Mouse (Mus musculus) small intestine, adult 2 months (tissue): Measurements from ENCODE around the gene Panx3. TPM values are rescaled to one million over a fixed set of nuclear protein-coding genes. Genes with fewer than 3 reads are reported as not detected.

Experiments
- H3K27ac ChIP-seq: fragments of 200-500 bp; 2 replicates; pipeline ENCODE4 v1.5.1; 2012; ENCODE audit warnings: low read depth, low read length, control low read depth, inconsistent platforms; ENCODE audit not compliant: insufficient read depth
- H3K27me3 ChIP-seq: fragments of 200-500 bp; 2 replicates; pipeline ENCODE4 v1.6.1; 2012; ENCODE audit warnings: mild to moderate bottlenecking, moderate library complexity, low read length, inconsistent platforms; ENCODE audit not compliant: control insufficient read depth, insufficient read depth
- H3K36me3 ChIP-seq: fragments of 200-500 bp; 2 replicates; pipeline ENCODE4 v1.6.1; 2012; ENCODE audit warnings: mild to moderate bottlenecking, low read length, control low read depth, inconsistent platforms; ENCODE audit not compliant: control insufficient read depth, insufficient read depth
- H3K4me1 ChIP-seq: fragments of 200-500 bp; 2 replicates; pipeline ENCODE4 v1.6.1; 2012; ENCODE audit warnings: low read length, inconsistent platforms, mixed read lengths; ENCODE audit not compliant: control insufficient read depth, insufficient read depth, insufficient read length
- H3K4me3 ChIP-seq: fragments of 200-500 bp; 2 replicates; pipeline ENCODE4 v1.5.1; 2012; ENCODE audit warnings: low read depth, mild to moderate bottlenecking, control low read depth, inconsistent platforms, low read length, moderate library complexity
- CTCF ChIP-seq: fragments of 200-500 bp; IDR thresholded peaks from 2 replicates; pipeline ENCODE4 v1.5.1; 2012; ENCODE audit warnings: low read depth, mild to moderate bottlenecking, control low read depth, inconsistent platforms, low read length, moderate library complexity, mixed read lengths; ENCODE audit not compliant: insufficient replicate concordance, insufficient read length; ENCODE audit errors: extremely low read depth
- POLR2A ChIP-seq: fragments of 200-500 bp; IDR thresholded peaks from 2 replicates; pipeline ENCODE4 v1.6.1; 2012; ENCODE audit warnings: low read depth, mild to moderate bottlenecking, control low read depth, inconsistent platforms, low read length, moderate library complexity
- WGBS: fragments of 180-500 bp; shearing (Covaris S2); methylation state at CpG from one replicate; pipeline ENCODE4 v1.1.7; 2018; 5-methylcytosine and 5-hydroxymethylcytosine counted together
- polyA plus RNA-seq: library from polyadenylated mRNA; depleted of rRNA; stranded (reverse); fragments of >200 nt; gene quantifications from 2 replicates; pipeline ENCODE4 v1.2.3, GENCODE M21; 2012; rRNA removed

Panx3 gene
- not detected in 2 replicates for polyA plus RNA-seq

- Histone ChIP-seq H3K4me3 (no peak within 1 kb of the TSS), H3K27me3 (no peaks in the 10 kb centered on the region), H3K27ac (no peak within 1 kb of the TSS), H3K4me1 (no peaks in the 10 kb centered on the region), H3K36me3 (no peaks in the 10 kb centered on the region)
- 51% methylated on average over 6 of the region's 6 CpGs for WGBS
- no peak for TF ChIP-seq POLR2A
- TF ChIP-seq CTCF, result no peak
Measured at GRCm38 (mm10) chr9:37669115-37669514, at the start of gene Panx3. Gene Panx3, minus strand, starts transcription at chr9:37669235.

DNA sequence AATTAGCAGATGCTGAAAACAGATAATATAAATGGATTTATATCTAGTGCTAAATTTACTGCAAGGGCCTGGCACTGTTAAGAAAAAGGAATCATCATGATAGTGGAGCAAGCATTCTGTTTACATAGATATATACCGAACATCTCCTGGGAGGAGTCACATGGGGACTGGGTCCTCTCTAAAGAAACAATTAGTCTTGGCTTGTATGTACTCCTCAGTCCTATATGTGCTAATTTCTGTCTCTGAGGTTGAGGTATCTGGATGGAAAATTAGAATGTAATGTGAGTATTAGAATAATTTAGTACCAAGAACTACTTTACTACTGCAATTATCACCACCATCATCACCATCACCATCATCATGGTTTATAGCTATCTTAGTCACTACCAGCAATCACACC, 47.1 kb upstream of the Panx3 start, which contains the start of gene Olfr160:
Olfr160 (minus strand) TSS at position 101 of the 400 bp plus-strand sequence.
- WGBS, result 72% methylated on average over 1 of the region's 1 CpGs
- no peaks in the 10 kb centered on the region for H3K4me1 ChIP-seq
- H3K36me3 ChIP-seq, result no peaks in the 10 kb centered on the region
- no peak for TF ChIP-seq POLR2A
- TF ChIP-seq CTCF, result no peak
- no peaks in the 10 kb centered on the region for H3K27me3 ChIP-seq
- H3K27ac ChIP-seq, result no peak within 1 kb of the TSS
- H3K4me3 ChIP-seq, result no peak within 1 kb of the TSS

DNA sequence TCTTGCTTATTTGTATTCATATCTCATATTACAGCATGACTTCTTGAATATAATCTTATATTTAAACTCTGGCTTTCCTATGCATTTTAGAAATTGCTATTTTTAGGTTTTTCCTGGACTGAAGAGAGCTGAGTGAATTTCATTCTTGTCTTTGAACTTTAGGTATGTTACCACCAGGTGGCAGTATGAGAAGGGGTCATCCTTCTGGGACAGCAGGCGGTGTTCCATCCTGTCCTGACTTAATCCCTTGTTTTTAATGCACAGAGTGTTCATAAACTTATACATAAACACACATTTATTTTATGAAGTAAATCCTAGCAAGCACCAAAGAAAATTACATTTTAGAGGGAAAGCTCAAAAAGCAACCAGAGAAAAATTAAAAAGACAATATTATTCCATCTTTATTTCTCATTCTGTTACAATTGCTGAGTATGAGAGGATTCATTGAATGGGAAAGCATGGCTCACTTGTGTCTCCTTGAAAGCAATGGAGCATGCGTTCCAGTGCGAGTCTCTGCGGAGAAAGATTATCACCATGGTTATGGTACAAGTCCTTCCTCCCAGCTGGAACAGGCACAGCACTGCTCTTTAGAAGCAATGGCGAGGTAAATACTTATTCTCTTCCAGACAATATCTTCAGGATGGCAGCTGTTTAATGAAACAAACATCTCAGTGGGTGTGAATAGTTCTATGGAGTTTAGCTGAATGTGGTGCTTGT, 21.1 kb upstream of the Panx3 start:
- H3K4me1 ChIP-seq, result no peaks in the 10 kb centered on the region
- no peaks in the 10 kb centered on the region for H3K36me3 ChIP-seq
- no peaks in the 10 kb centered on the region for H3K27me3 ChIP-seq
- H3K27ac ChIP-seq, result no peak overlapping the region
- WGBS, result 60% methylated on average over 5 of the region's 5 CpGs
- H3K4me3 ChIP-seq, result no peak overlapping the region
- no peak for TF ChIP-seq CTCF
- no peak for TF ChIP-seq POLR2A

- H3K27ac ChIP-seq, result no peak overlapping the region
- 43% methylated on average over 3 of the region's 3 CpGs for WGBS
- no peak overlapping the region for H3K4me3 ChIP-seq
- TF ChIP-seq CTCF (no peak), POLR2A (no peak)
- no peaks in the 10 kb centered on the region for H3K36me3 ChIP-seq
- no peaks in the 10 kb centered on the region for H3K4me1 ChIP-seq
- no peaks in the 10 kb centered on the region for H3K27me3 ChIP-seq
Measured at GRCm38 (mm10) chr9:37687941-37688303, 18.9 kb upstream of the Panx3 start.

- no peaks in the 10 kb centered on the region for H3K36me3 ChIP-seq
- H3K4me3 ChIP-seq, result no peak overlapping the region
- no peaks in the 10 kb centered on the region for H3K4me1 ChIP-seq
- H3K27ac ChIP-seq, result no peak overlapping the region
- H3K27me3 ChIP-seq, result no peaks in the 10 kb centered on the region
- WGBS, result 77% methylated on average over 3 of the region's 3 CpGs
- TF ChIP-seq POLR2A, result no peak
Measured at GRCm38 (mm10) chr9:37687288-37687940, 18.4 kb upstream of the Panx3 start.

- no peaks in the 10 kb centered on the region for H3K27me3 ChIP-seq
- H3K4me1 ChIP-seq, result no peaks in the 10 kb centered on the region
- no peak overlapping the region for H3K27ac ChIP-seq
- no peak for TF ChIP-seq POLR2A
- TF ChIP-seq CTCF, result no peak
- WGBS, result 90% methylated on average over 1 of the region's 1 CpGs
- no peaks in the 10 kb centered on the region for H3K36me3 ChIP-seq
- H3K4me3 ChIP-seq, result no peak overlapping the region
Measured at GRCm38 (mm10) chr9:37681123-37681522, 12.1 kb upstream of the Panx3 start.

DNA sequence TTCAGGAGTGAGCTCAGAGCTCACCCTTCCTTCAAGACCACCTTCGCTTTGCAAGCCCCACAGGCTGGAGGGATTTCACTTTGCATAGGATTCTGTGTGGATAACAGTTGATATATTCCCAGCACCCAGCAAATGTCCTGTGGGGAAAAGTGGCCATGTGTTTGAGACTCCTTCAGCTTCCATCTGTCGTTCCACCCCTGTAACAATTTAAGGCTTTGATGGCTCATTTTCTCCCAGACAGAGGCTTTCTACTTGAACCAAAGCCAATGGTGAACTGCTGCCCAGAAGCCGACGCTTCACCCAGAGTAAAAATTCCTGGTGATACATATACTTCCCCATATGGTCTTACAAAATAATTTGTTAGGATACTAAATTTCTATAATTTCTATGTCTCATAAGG, 6.3 kb upstream of the Panx3 start:
- Histone ChIP-seq H3K27ac (no peak overlapping the region), H3K27me3 (no peaks in the 10 kb centered on the region), H3K4me1 (no peaks in the 10 kb centered on the region), H3K4me3 (no peak overlapping the region), H3K36me3 (no peaks in the 10 kb centered on the region)
- 82% methylated on average over 4 of the region's 4 CpGs for WGBS
- no peak for TF ChIP-seq POLR2A
- no peak for TF ChIP-seq CTCF
